Comparison of ENCODE assay signal across 8 mouse cellular contexts in the genomic region with DNA sequence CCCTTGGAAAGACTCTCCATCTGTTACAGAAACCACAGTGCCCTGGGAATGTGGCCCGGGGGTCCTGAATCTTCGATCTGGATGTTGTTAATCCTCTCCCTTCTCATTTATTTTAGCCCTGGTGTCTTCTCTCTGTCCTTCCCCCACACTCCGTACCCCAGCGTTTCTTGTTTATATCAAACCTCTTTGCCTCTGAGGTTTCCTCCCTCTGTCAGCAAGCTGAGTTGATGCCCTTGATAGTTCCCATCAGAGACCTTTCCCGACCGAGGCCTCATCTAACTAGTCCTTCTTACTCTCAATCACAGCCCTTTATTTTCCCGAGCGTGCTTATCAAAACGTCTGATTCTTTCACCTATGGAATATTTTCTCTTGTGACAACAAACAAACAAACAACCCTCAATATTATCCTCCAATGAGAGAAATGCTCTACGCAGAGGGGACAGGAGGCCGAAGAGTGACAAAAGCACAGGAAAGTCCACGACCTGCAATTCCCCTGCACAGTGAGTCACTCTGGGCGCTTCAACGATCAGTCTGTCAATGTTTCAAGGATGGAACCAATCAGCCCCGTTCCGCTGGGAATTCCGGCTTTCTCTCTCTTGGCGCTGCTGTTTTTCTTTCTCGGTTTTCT. TPM values are rescaled to one million over a fixed set of nuclear protein-coding genes. Genes with fewer than 3 reads are reported as not detected.
DNase-seq lines count a peak whose midpoint lies in the region; ATAC-seq and TF ChIP-seq lines count a peak whose summit lies in the region.

No protein-coding gene starts in this region.

- no peaks in the 10 kb centered on the region for H3K27me3 ChIP-seq in spleen, adult 2 months (ENCODE audit: control insufficient read depth, insufficient read depth, low read length)
- peaks cover 7% of the 10 kb centered on the region; the same call in 1 of the 2 replicates for H3K27me3 ChIP-seq in limb, embryonic 12.5 days
- H3K27me3 ChIP-seq in stomach, embryonic 16.5 days (ENCODE audit: control insufficient read depth, insufficient read depth, low read length): no peaks in the 10 kb centered on the region

- TF ChIP-seq POLR2A in spleen, adult 2 months (IDR thresholded peaks at IDR 0.05; ENCODE audit: low read depth, low read length): no peak

- H3K27ac ChIP-seq in spleen, adult 2 months (ENCODE audit: insufficient read depth, low read length): peak overlapping the region; percentile 86
- H3K27ac ChIP-seq in limb, embryonic 12.5 days: peak overlapping the region; percentile 81
- H3K27ac ChIP-seq in stomach, embryonic 16.5 days (ENCODE audit: low read length): peak overlapping the region; percentile 75

- DNase-seq in CD4-positive, CD25-positive, alpha-beta regulatory T cell, adult 2 months (ENCODE audit: low read depth, low spot score): peak; percentile 47
- no peak for DNase-seq in spleen, adult 2 months (ENCODE audit: low read depth in 1 of 2, low spot score in 2 of 2)
- no peak for DNase-seq in spleen, postnatal 36 days (ENCODE audit: low spot score in 2 of 2)
- DNase-seq in layer of hippocampus, adult 8-10 months (ENCODE audit: low spot score in 2 of 2): no peak
- no peak for DNase-seq in frontal cortex, postnatal 10 days (ENCODE audit: low spot score in 2 of 2)

- H3K9ac ChIP-seq in limb, embryonic 12.5 days (replicated peaks): peak overlapping the region; percentile 62
- H3K9ac ChIP-seq in stomach, embryonic 16.5 days (ENCODE audit: low read length): peak overlapping the region; percentile 95

- 2% methylated on average over 19 of the region's 19 CpGs for WGBS in spleen, adult 2 months
- WGBS in limb, embryonic 12.5 days: 3% methylated on average over 19 of the region's 19 CpGs
- 2% methylated on average over 19 of the region's 19 CpGs for WGBS in stomach, embryonic 16.5 days

- H3K4me2 ChIP-seq in limb, embryonic 12.5 days: peak overlapping the region; percentile 95
- H3K4me2 ChIP-seq in stomach, embryonic 16.5 days (ENCODE audit: low read depth, low read length): peak overlapping the region; percentile 72

- ATAC-seq in CD4-positive, CD25-positive, alpha-beta regulatory T cell, adult 4 months: no peak
- ATAC-seq in limb, embryonic 12.5 days (ENCODE audit: insufficient number of reproducible peaks, insufficient read depth, low FRiP score, low TSS enrichment, low read depth): no peak; the same call in 1 of the 2 replicates
- ATAC-seq in stomach, embryonic 16.5 days (ENCODE audit: insufficient read depth, low FRiP score): 0 out of 2 replicates have a peak, but pooled peaks have one; percentile 1

- H3K4me3 ChIP-seq in spleen, adult 2 months (ENCODE audit: extremely low read depth, insufficient read depth, insufficient read length): peak overlapping the region; percentile 76
- peak overlapping the region; percentile 90 for H3K4me3 ChIP-seq in limb, embryonic 12.5 days (replicated peaks)
- H3K4me3 ChIP-seq in stomach, embryonic 16.5 days (replicated peaks; ENCODE audit: low read length): peak overlapping the region; percentile 93

- H3K9me3 ChIP-seq in limb, embryonic 12.5 days: no peaks in the 10 kb centered on the region
- H3K9me3 ChIP-seq in stomach, embryonic 16.5 days (replicated peaks; ENCODE audit: control insufficient read depth, low read length): no peaks in the 10 kb centered on the region

- H3K36me3 ChIP-seq in spleen, adult 2 months (ENCODE audit: control insufficient read depth, insufficient read depth, low read length): no peaks in the 10 kb centered on the region
- peaks cover 6% of the 10 kb centered on the region; the same call in 1 of the 2 replicates for H3K36me3 ChIP-seq in limb, embryonic 12.5 days
- H3K36me3 ChIP-seq in stomach, embryonic 16.5 days (ENCODE audit: control insufficient read depth, insufficient read depth, low read length): no peaks in the 10 kb centered on the region

- TF ChIP-seq CTCF in spleen, adult 2 months (IDR thresholded peaks at IDR 0.05; ENCODE audit: extremely low read depth, insufficient read depth, insufficient read length, insufficient replicate concordance): no peak

- H3K4me1 ChIP-seq in spleen, adult 2 months (ENCODE audit: control insufficient read depth, insufficient read depth, insufficient read length): peaks cover 8% of the 10 kb centered on the region
- peaks cover 23% of the 10 kb centered on the region for H3K4me1 ChIP-seq in limb, embryonic 12.5 days (replicated peaks)
- H3K4me1 ChIP-seq in stomach, embryonic 16.5 days (ENCODE audit: control insufficient read depth, insufficient read depth, low read length): peaks cover 18% of the 10 kb centered on the region

RNA-seq across cellular contexts. Expression of a gene that starts 0.7 kb away (rescaled TPM):
- 1 to 10 TPM; 1.0 to 1.4 TPM for polyA plus RNA-seq in CD4-positive, CD25-positive, alpha-beta regulatory T cell, adult 4 months (2017; shearing (Covaris generic))
- polyA plus RNA-seq in spleen, adult 2 months (2012; rRNA removed): 16.7 and 23.7 TPM in 2 replicates
- polyA plus RNA-seq in limb, embryonic 12.5 days (2016; fragmentation: Nextera tagmentation; extraction: Ambion mirVana): 9.2 and 10.0 TPM in 2 replicates
- polyA plus RNA-seq in stomach, embryonic 16.5 days (2015; fragmentation: Nextera tagmentation; extraction: Ambion mirVana): 7.2 and 7.8 TPM in 2 replicates
- total RNA-seq in layer of hippocampus, adult 8-10 months (2022): 10 to 100 TPM; 30.8 to 33.3 (median 31.5) TPM

RNA-seq across cellular contexts. Expression of a gene that starts 11.8 kb away (rescaled TPM):
- 1 to 10 TPM; 2.4 to 4.2 TPM for polyA plus RNA-seq in CD4-positive, CD25-positive, alpha-beta regulatory T cell, adult 4 months (2017; shearing (Covaris generic))
- polyA plus RNA-seq in spleen, adult 2 months (2012; rRNA removed): 7.0 and 14.6 TPM in 2 replicates
- 39.5 and 41.0 TPM in 2 replicates for polyA plus RNA-seq in limb, embryonic 12.5 days (2016; fragmentation: Nextera tagmentation; extraction: Ambion mirVana)
- 58.2 and 62.1 TPM in 2 replicates for polyA plus RNA-seq in stomach, embryonic 16.5 days (2015; fragmentation: Nextera tagmentation; extraction: Ambion mirVana)
- total RNA-seq in layer of hippocampus, adult 8-10 months (2022): 10 to 100 TPM; 14.8 to 21.0 (median 19.0) TPM

RNA-seq across cellular contexts. Expression of a gene that starts 13.4 kb away (rescaled TPM):
- 10 to 100 TPM in 1 of 2 experiments, 1 to 10 TPM in 1; 9.0 to 17.8 TPM for polyA plus RNA-seq in CD4-positive, CD25-positive, alpha-beta regulatory T cell, adult 4 months (2017; shearing (Covaris generic))
- 41.4 and 42.9 TPM in 2 replicates for polyA plus RNA-seq in spleen, adult 2 months (2012; rRNA removed)
- 169 and 171 TPM in 2 replicates for polyA plus RNA-seq in limb, embryonic 12.5 days (2016; fragmentation: Nextera tagmentation; extraction: Ambion mirVana)
- polyA plus RNA-seq in stomach, embryonic 16.5 days (2015; fragmentation: Nextera tagmentation; extraction: Ambion mirVana): 120 and 134 TPM in 2 replicates
- total RNA-seq in layer of hippocampus, adult 8-10 months (2022): 1 to 10 TPM in 2 of 4 experiments, under 1 TPM in 2; 0.52 to 1.6 (median 0.88) TPM

RNA-seq across cellular contexts. Expression of a gene that starts 29.4 kb away (rescaled TPM):
- polyA plus RNA-seq in CD4-positive, CD25-positive, alpha-beta regulatory T cell, adult 4 months (2017; shearing (Covaris generic)): 10 to 100 TPM; 26.0 to 35.9 TPM
- 94.2 and 95.7 TPM in 2 replicates for polyA plus RNA-seq in spleen, adult 2 months (2012; rRNA removed)
- polyA plus RNA-seq in limb, embryonic 12.5 days (2016; fragmentation: Nextera tagmentation; extraction: Ambion mirVana): 68.0 and 79.5 TPM in 2 replicates
- 79.9 and 88.5 TPM in 2 replicates for polyA plus RNA-seq in stomach, embryonic 16.5 days (2015; fragmentation: Nextera tagmentation; extraction: Ambion mirVana)
- 100 to 1,000 TPM; 926 to 962 (median 934) TPM for total RNA-seq in layer of hippocampus, adult 8-10 months (2022)

RNA-seq across cellular contexts. Expression of a gene that starts 36.2 kb away (rescaled TPM):
- polyA plus RNA-seq in CD4-positive, CD25-positive, alpha-beta regulatory T cell, adult 4 months (2017; shearing (Covaris generic)): 1 to 10 TPM; 4.5 to 6.6 TPM
- polyA plus RNA-seq in spleen, adult 2 months (2012; rRNA removed): 23.3 and 25.7 TPM in 2 replicates
- 7.2 and 10.4 TPM in 2 replicates for polyA plus RNA-seq in limb, embryonic 12.5 days (2016; fragmentation: Nextera tagmentation; extraction: Ambion mirVana)
- polyA plus RNA-seq in stomach, embryonic 16.5 days (2015; fragmentation: Nextera tagmentation; extraction: Ambion mirVana): 21.8 and 22.3 TPM in 2 replicates
- total RNA-seq in layer of hippocampus, adult 8-10 months (2022): 100 to 1,000 TPM in 2 of 4 experiments, 10 to 100 TPM in 2; 91.2 to 107 (median 97.7) TPM
